Mouse (Mus musculus): Measurements from ENCODE around the gene Nrxn1. TPM values are rescaled to one million over a fixed set of nuclear protein-coding genes. Genes with fewer than 3 reads are reported as not detected.
"Not testable (repeated sequence)": the region's sequence is repeated elsewhere in the genome, so short reads cannot be mapped to it uniquely, and the experiment has no call there.

Gene Nrxn1
- polyA plus RNA-seq, 1 experiment from 2014 or later, result 2.1 TPM

DNA sequence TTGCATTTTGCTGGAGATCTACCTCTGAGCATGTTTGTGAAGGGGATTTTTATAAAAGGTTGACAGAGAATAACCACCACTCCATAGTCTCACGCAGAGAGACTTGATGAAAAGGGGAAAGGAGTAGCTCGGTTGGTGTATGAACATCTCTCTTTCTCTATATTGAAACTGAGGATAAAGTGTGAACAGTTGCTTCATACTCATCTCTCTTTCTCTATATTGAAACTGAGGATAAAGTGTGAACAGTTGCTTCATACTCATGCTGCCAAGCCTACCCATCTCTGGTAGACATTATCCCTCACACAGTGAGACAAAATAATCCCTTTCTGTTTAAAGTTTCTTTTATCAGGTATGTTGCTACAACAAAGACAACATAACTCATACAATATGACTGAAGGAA is 854.4 kb downstream of the Nrxn1 start:
- H3K9me3 ChIP-seq (ENCODE audit: low read depth, low read length), result no peaks in the 10 kb centered on the region
- DNase-seq (no peak), ATAC-seq (ENCODE audit: insufficient read depth) (no peak)
- H3K27me3 ChIP-seq (ENCODE audit: insufficient read depth, low read length), result no peaks in the 10 kb centered on the region
- TF ChIP-seq CTCF (IDR thresholded peaks at IDR 0.05; ENCODE audit: low read depth), result no peak
- H3K36me3 ChIP-seq (ENCODE audit: insufficient read depth), result no peaks in the 10 kb centered on the region
- 88% methylated on average over 2 of the region's 2 CpGs for WGBS
- no peak overlapping the region for H3K27ac ChIP-seq (ENCODE audit: low read depth)
- no peak overlapping the region for H3K4me3 ChIP-seq (ENCODE audit: low read depth, low read length)
- H3K4me1 ChIP-seq (ENCODE audit: insufficient read depth), result no peaks in the 10 kb centered on the region
- H3K9ac ChIP-seq, result no peak overlapping the region
- H3K4me2 ChIP-seq, result no peak overlapping the region

DNA sequence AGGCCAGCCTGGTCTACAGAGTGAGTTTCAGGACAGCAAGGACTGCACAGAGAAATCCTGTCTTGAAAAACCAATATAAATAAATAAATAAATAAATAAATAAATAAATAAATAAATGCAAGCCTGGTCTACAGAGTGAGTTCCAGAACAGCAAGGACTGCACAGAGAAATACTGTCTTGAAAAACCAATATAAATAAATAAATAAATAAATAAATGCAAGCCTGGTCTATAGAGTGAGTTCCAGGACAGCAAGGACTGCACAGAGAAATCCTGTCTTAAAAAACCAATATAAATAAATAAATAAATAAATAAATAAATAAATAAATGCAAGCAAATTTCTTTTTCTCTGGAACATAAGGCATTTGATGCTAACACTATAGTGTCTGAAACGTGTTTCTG is 857.2 kb downstream of the Nrxn1 start:
- 77% methylated on average over 1 of the region's 1 CpGs for WGBS
- not testable (repeated sequence) for H3K9me3 ChIP-seq (ENCODE audit: low read depth, low read length); H3K4me1 ChIP-seq (ENCODE audit: insufficient read depth); H3K36me3 ChIP-seq (ENCODE audit: insufficient read depth); ATAC-seq (ENCODE audit: insufficient read depth); H3K27me3 ChIP-seq (ENCODE audit: insufficient read depth, low read length); H3K4me2 ChIP-seq; DNase-seq; H3K27ac ChIP-seq (ENCODE audit: low read depth); H3K9ac ChIP-seq; H3K4me3 ChIP-seq (ENCODE audit: low read depth, low read length)

DNA sequence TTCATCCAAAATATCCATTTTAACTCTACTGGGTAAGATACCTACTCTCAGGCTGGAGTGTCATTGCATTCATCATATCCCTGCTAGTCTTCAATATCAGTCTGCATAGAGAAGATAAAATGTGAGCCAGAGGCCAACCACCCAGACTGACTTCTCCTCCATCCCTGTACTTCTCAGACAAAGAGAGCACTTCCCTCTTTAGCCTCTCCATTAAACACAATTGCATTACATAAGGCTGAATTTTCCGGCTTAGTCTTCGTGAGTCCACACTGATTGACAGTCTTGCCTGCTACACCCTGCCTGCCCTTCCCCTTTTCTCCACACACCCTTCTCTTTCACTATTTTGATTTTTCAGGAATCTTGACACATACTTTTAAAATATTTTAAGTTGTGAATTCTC is 858.1 kb downstream of the Nrxn1 start:
- TF ChIP-seq CTCF (IDR thresholded peaks at IDR 0.05; ENCODE audit: low read depth), result no peak
- no peak for ATAC-seq (ENCODE audit: insufficient read depth)
- Histone ChIP-seq H3K4me1 (ENCODE audit: insufficient read depth) (no peaks in the 10 kb centered on the region), H3K9me3 (ENCODE audit: low read depth, low read length) (no peaks in the 10 kb centered on the region), H3K27ac (ENCODE audit: low read depth) (no peak overlapping the region), H3K4me3 (ENCODE audit: low read depth, low read length) (no peak overlapping the region), H3K27me3 (ENCODE audit: insufficient read depth, low read length) (no peaks in the 10 kb centered on the region), H3K9ac (no peak overlapping the region), H3K4me2 (no peak overlapping the region), H3K36me3 (ENCODE audit: insufficient read depth) (no peaks in the 10 kb centered on the region)
- 82% methylated on average over 2 of the region's 2 CpGs for WGBS
- DNase-seq, result no peak

DNA sequence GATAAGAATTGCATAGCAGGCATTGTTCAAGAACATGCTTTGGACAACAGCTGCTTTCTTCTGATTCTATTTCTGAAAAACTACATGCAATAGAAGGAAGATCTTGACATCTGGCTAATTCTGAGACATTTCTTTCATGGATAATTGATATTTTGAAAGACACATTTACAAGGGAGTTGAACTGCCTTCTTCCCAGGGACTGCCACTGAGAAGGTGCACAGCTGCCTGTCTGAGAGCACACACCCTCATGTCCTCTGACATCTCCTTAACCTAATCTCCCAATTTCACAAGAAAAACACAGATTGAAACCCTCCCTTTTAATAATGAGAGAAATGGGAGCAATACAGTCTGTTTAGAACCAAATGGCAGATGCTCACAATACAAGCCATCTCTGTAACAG is 884.3 kb downstream of the Nrxn1 start:
- H3K9ac ChIP-seq, result no peak overlapping the region
- no peak overlapping the region for H3K4me3 ChIP-seq (ENCODE audit: low read depth, low read length)
- no peaks in the 10 kb centered on the region for H3K27me3 ChIP-seq (ENCODE audit: insufficient read depth, low read length)

DNA sequence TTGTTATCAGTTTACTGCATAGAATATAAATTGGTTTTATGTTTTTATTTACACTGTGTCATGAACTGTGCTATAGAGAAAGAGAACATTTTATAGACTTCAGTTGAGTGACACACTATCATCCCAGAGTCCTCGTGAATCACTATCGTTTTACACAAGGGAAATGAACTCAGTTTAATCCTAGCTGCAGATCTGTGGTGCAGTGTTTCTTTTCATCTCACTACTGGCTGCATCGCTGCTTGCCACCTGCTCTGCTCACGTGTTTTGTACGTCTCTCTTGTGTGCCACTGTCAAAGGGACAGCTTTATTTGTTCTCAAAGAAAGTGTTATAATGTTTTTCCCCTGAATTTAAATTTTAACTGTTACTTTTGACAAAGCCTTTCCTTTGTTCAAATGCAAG is 885.3 kb downstream of the Nrxn1 start:
- Histone ChIP-seq H3K4me1 (ENCODE audit: insufficient read depth) (no peaks in the 10 kb centered on the region), H3K9ac (no peak overlapping the region), H3K4me2 (no peak overlapping the region), H3K36me3 (ENCODE audit: insufficient read depth) (no peaks in the 10 kb centered on the region), H3K4me3 (ENCODE audit: low read depth, low read length) (no peak overlapping the region), H3K27ac (ENCODE audit: low read depth) (no peak overlapping the region), H3K9me3 (ENCODE audit: low read depth, low read length) (no peaks in the 10 kb centered on the region), H3K27me3 (ENCODE audit: insufficient read depth, low read length) (no peaks in the 10 kb centered on the region)
- ATAC-seq (ENCODE audit: insufficient read depth), result no peak
- WGBS, result 77% methylated on average over 5 of the region's 5 CpGs
- no peak for DNase-seq
- no peak for TF ChIP-seq CTCF (IDR thresholded peaks at IDR 0.05; ENCODE audit: low read depth)

More for the DNA sequence above, 884.3 kb downstream of the Nrxn1 start:
- no peak for TF ChIP-seq CTCF (IDR thresholded peaks at IDR 0.05; ENCODE audit: low read depth)
- Histone ChIP-seq H3K4me1 (ENCODE audit: insufficient read depth) (no peaks in the 10 kb centered on the region), H3K36me3 (ENCODE audit: insufficient read depth) (no peaks in the 10 kb centered on the region), H3K27ac (ENCODE audit: low read depth) (no peak overlapping the region), H3K4me2 (no peak overlapping the region), H3K9me3 (ENCODE audit: low read depth, low read length) (no peaks in the 10 kb centered on the region)
- no peak for DNase-seq
- no peak for ATAC-seq (ENCODE audit: insufficient read depth)

DNA sequence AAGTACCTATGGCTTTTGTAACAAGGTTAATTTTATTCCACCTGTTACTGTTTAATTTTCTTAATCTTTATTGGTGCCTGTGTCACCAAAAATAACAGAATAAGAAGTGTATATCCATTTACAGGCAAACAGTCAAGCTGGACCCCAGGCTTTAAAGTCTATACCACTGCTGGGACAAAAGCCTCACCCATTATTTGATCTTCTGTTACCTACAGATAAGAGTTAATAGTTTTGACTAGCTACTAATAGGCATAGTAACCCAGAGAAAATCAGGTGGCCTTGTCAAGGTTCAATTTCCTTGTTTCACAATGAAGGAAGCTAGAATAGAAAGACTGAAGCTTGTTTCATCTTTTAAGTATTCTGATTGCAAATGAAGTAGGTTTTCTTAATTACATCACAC is 888.9 kb downstream of the Nrxn1 start:
- DNase-seq, result no peak
- Histone ChIP-seq H3K9ac (no peak overlapping the region), H3K27me3 (ENCODE audit: insufficient read depth, low read length) (no peaks in the 10 kb centered on the region), H3K4me2 (no peak overlapping the region), H3K9me3 (ENCODE audit: low read depth, low read length) (no peaks in the 10 kb centered on the region), H3K36me3 (ENCODE audit: insufficient read depth) (no peaks in the 10 kb centered on the region), H3K27ac (ENCODE audit: low read depth) (no peak overlapping the region), H3K4me3 (ENCODE audit: low read depth, low read length) (no peak overlapping the region), H3K4me1 (ENCODE audit: insufficient read depth) (no peaks in the 10 kb centered on the region)
- no peak for ATAC-seq (ENCODE audit: insufficient read depth)
- TF ChIP-seq CTCF (IDR thresholded peaks at IDR 0.05; ENCODE audit: low read depth), result no peak

DNA sequence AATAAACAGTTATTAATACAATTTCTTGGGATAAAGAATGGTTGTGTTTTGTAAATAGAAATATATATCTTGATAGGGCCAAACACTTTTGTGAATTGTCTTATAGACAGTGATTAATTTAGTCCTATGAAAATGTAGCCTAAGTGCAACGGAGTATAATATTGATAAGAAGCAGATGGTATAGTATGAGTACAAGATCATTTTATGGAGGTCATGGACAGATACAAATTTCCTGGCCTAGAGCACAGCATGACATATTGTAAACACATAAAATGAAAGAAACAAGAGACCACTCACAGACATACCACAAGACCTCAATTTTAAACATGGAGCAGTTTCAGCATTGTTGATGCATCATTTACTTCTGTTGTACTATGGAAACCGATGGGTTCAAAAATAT is 890.1 kb downstream of the Nrxn1 start:
- no peak for DNase-seq
- no peak for TF ChIP-seq CTCF (IDR thresholded peaks at IDR 0.05; ENCODE audit: low read depth)
- H3K36me3 ChIP-seq (ENCODE audit: insufficient read depth), result no peaks in the 10 kb centered on the region
- no peak overlapping the region for H3K4me3 ChIP-seq (ENCODE audit: low read depth, low read length)
- WGBS, result 50% methylated on average over 2 of the region's 2 CpGs
- no peaks in the 10 kb centered on the region for H3K27me3 ChIP-seq (ENCODE audit: insufficient read depth, low read length)
- no peak overlapping the region for H3K9ac ChIP-seq
- H3K27ac ChIP-seq (ENCODE audit: low read depth), result no peak overlapping the region
- no peak for ATAC-seq (ENCODE audit: insufficient read depth)
- H3K4me2 ChIP-seq, result no peak overlapping the region
- H3K4me1 ChIP-seq (ENCODE audit: insufficient read depth), result no peaks in the 10 kb centered on the region
- H3K9me3 ChIP-seq (ENCODE audit: low read depth, low read length), result no peaks in the 10 kb centered on the region

DNA sequence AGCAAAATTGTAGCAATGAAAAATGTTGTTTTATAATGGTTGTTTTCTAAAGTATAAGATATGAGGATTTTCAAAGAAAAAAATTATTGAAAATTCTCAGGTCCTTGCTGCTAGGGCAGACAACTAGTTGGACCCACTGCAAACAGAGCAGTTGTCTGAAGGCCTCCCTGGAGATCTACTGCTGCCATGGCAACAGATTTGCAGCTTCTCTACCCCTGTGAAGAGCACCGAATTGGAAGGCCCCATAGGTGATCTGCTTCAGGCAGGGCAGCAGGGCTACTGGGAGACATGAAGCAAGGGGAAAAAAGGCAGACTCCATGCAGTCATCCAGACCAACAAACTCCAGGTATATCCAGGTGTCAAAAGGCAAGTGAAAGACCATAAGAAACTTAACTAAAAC is 896.1 kb downstream of the Nrxn1 start:
- no peak for TF ChIP-seq CTCF (IDR thresholded peaks at IDR 0.05; ENCODE audit: low read depth)
- no peak overlapping the region for H3K9ac ChIP-seq
- no peak overlapping the region for H3K27ac ChIP-seq (ENCODE audit: low read depth)
- ATAC-seq (ENCODE audit: insufficient read depth) (no peak), DNase-seq (no peak)
- 0% methylated on average over 1 of the region's 1 CpGs for WGBS
- H3K4me1 ChIP-seq (ENCODE audit: insufficient read depth), result no peaks in the 10 kb centered on the region
- H3K27me3 ChIP-seq (ENCODE audit: insufficient read depth, low read length), result no peaks in the 10 kb centered on the region
- H3K9me3 ChIP-seq (ENCODE audit: low read depth, low read length), result no peaks in the 10 kb centered on the region
- no peak overlapping the region for H3K4me2 ChIP-seq
- no peak overlapping the region for H3K4me3 ChIP-seq (ENCODE audit: low read depth, low read length)
- no peaks in the 10 kb centered on the region for H3K36me3 ChIP-seq (ENCODE audit: insufficient read depth)
